Mouse (Mus musculus): ENCODE data around the gene Numb.

DNA sequence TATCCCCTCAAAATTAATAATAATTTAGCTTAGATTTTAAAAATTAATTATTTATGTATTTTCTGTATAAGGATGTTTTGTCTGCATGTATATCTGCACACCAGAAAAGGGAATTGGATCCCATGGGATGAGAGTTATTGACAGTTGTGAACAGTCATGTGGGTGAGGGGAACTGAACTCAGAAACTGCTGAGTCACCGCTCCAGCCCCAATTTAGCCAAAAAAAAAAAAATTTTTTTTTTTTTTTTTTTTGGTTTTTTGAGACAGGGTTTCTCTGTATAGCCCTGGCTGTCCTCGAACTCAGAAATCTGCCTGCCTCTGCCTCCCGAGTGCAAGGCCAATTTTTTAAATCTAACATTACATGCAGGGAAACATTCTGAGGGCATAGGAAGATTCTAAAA is 109.8 kb downstream of the Numb start:
- no peak for TF ChIP-seq CTCF (IDR thresholded peaks at IDR 0.05; ENCODE audit: control insufficient read depth, insufficient read depth, insufficient replicate concordance, low read depth, low read length)
- TF ChIP-seq POLR2A (IDR thresholded peaks at IDR 0.05; ENCODE audit: control insufficient read depth, low read depth, low read length), result no peak

All from testis, adult 2 months (tissue).